Mouse (Mus musculus) layer of hippocampus, adult 9-10 months (tissue): ENCODE measurements at regions not wholly inside any gene's neighbourhood (a gene's known extent, or its start where the extent isn't known, plus 50 kb on each side); places are given as distances from the start of the nearest gene placed in this dataset.
A peak's percentile ranks its signal among the peaks of the same experiment; 100 is the strongest.

Experiments used
- DNase-seq: peaks from one replicate; pipeline ENCODE4 v3.0.0; 2022; ENCODE audit warnings: low spot score

- DNase-seq = no peak
Measured at GRCm38 (mm10) chr13:84878178-84878849, 310.9 kb upstream of the Ccnh start.

DNA sequence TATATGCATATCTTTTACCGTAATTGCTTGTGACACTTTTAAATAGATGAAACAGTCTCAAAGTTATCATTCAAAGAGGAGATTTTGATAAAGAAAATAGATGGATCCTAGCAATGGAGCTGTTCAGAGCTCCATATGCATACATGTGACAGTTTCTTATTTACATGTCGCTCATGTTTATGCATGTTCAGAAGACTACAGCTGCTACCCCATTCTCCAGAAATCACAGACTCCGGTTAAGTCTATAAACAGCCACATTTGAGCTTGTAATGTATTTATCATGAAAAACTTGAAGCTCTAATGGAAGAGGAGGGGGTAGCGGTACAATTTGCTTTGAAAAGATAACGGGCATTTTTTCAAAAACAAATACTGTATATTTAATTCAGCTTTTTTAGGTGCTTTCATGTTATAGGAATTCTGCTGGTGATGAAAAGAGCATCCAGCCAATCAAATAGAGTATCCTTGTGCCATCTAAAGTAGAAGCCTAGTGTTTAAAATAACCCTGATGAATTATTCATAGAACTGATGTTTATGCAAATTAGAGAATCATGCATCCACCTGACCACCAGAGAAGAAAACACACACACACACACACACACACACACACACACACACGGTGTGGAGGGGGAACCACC is 283.7 kb upstream of the Ccnh start:
- DNase-seq = no peak

DNA sequence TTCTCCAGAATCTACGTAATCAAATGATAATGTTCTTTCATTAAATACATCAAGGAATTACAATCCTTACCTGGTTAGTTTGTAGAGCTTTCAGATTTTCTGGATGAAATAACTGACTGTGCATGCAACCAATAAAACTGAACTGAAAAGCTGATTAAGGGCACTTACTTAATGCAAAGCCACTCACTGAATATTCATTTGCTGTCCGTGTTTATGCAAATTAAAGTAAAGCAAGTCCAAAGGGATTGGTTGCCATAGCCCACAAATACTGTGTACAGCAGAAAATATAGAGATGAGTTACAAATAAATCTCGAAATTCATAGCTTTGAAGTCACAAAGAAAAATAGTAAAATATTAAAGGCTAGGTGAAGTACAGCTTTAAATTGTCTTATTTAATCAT is 283.2 kb upstream of the Ccnh start:
- no peak for DNase-seq

DNA sequence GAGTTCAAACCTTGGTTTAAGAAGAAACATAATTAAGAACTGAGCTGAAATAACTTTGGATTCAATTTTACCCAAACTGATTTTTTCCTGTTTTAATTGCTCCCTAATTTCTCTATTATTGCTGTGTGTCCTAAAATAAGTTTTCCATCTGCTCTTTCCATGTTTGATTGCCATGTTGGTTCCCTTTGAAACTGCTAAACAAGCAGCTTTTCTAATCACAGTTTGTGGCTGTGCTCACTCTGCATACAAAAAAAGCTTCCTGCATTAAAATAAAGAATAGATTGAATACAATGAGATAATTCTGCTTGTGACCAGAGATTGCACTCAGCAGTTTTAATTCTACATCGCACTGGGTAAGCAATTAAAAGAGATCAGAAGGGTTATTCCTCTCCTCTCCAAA is 257.9 kb upstream of the Ccnh start:
- peak; percentile 49 for DNase-seq

GRCm38 (mm10) chr13:84935610-84936009 is 253.6 kb upstream of the Ccnh start:
- DNase-seq = no peak

- no peak for DNase-seq
Measured at GRCm38 (mm10) chr13:84939695-84940094, 249.5 kb upstream of the Ccnh start.

- DNase-seq = no peak
Measured at GRCm38 (mm10) chr13:84940936-84941335, 248.3 kb upstream of the Ccnh start.

DNA sequence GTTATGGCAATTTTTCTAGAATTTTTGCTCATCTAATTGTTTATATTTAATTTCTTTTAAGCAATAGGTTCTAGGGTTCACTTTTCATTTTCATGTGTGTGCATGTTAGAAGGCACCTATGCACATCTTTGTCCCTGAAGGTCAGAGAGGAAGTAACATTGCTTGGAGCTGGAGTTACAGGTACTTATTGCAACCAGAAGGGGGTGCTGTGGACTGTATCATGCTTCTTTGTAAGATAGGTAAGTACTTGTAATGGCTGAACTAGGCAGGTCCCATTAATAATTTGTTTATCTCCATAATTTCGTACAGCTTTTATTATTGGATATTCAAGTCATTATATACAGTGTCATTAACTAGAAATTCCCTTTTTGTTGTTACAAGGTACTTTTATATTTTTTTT is 238.3 kb upstream of the Ccnh start:
- DNase-seq = no peak

GRCm38 (mm10) chr13:84953161-84953560 is 236.0 kb upstream of the Ccnh start:
- DNase-seq = peak; percentile 26

- no peak for DNase-seq
Measured at GRCm38 (mm10) chr13:84953760-84954159, 235.4 kb upstream of the Ccnh start.

GRCm38 (mm10) chr13:84968943-84969342 is 220.3 kb upstream of the Ccnh start:
- DNase-seq = no peak
